Mouse (Mus musculus) forebrain, embryonic 13.5 days (tissue): ENCODE measurements around the gene Slc35b4. TPM values are rescaled to one million over a fixed set of nuclear protein-coding genes. Genes with fewer than 3 reads are reported as not detected.

ENCODE experiments used
- ATAC-seq: fragments of 200-750 bp; cut with Nextera tagmentation; 2 replicates; pipeline ENCODE4 v1.8.0; 2017
- H3K27ac ChIP-seq: fragments of 300-500 bp; sonication (generic); 2 replicates; pipeline ENCODE4 v1.5.1; 2015; ENCODE audit warnings: inconsistent platforms, mild to moderate bottlenecking, moderate library complexity
- H3K27me3 ChIP-seq: fragments of 300-500 bp; sonication (generic); 2 replicates; pipeline ENCODE4 v1.6.1; 2015; ENCODE audit warnings: mild to moderate bottlenecking, inconsistent platforms
- H3K36me3 ChIP-seq: fragments of 300-500 bp; sonication (generic); 2 replicates; pipeline ENCODE4 v1.6.1; 2015; ENCODE audit warnings: mild to moderate bottlenecking, inconsistent platforms; ENCODE audit not compliant: poor library complexity, severe bottlenecking
- H3K4me1 ChIP-seq: fragments of 300-500 bp; sonication (generic); 2 replicates; pipeline ENCODE4 v1.6.1; 2015; ENCODE audit warnings: inconsistent platforms
- H3K4me2 ChIP-seq: fragments of 300-500 bp; sonication (generic); 2 replicates; pipeline ENCODE4 v1.6.1; 2015; ENCODE audit warnings: inconsistent platforms, mild to moderate bottlenecking, moderate library complexity
- H3K4me3 ChIP-seq: fragments of 300-500 bp; sonication (generic); 2 replicates; pipeline ENCODE4 v1.5.1; 2015; ENCODE audit warnings: mild to moderate bottlenecking, inconsistent platforms
- H3K9ac ChIP-seq: fragments of 300-500 bp; sonication (generic); 2 replicates; pipeline ENCODE4 v1.6.1; 2015; ENCODE audit warnings: mild to moderate bottlenecking, inconsistent platforms
- H3K9me3 ChIP-seq: fragments of 300-500 bp; sonication (generic); replicated peaks from 2 replicates; pipeline ENCODE4 v1.6.1; 2016; ENCODE audit warnings: inconsistent platforms
- WGBS: fragments of 180-500 bp; shearing (Covaris S2); methylation state at CpG from one replicate; pipeline ENCODE4 v1.1.7; 2015; 5-methylcytosine and 5-hydroxymethylcytosine counted together
- polyA plus RNA-seq: library from polyadenylated mRNA; unstranded; fragments of >200 nt; fragmentation: Nextera tagmentation; extraction: Ambion mirVana; gene quantifications from 2 replicates; pipeline ENCODE4 v1.2.1, GENCODE M21; 2015

Gene Slc35b4
- polyA plus RNA-seq = 37.9 and 40.9 TPM in 2 replicates

- Histone ChIP-seq H3K4me1 (peaks cover 13% of the 10 kb centered on the region), H3K4me2 (peak within 1 kb of the TSS; percentile 80), H3K36me3 (peaks cover 5% of the 10 kb centered on the region; the same call in 1 of the 2 replicates), H3K4me3 (peak within 1 kb of the TSS; percentile 82), H3K9ac (peak within 1 kb of the TSS; percentile 87), H3K9me3 (no peaks in the 10 kb centered on the region), H3K27ac (peak within 1 kb of the TSS; percentile 60), H3K27me3 (no peaks in the 10 kb centered on the region)
- under 1% methylated on average over 29 of the region's 29 CpGs for WGBS
- ATAC-seq = peak; percentile 100
Measured at GRCm38 (mm10) chr6:34176864-34177247, at the start of gene Slc35b4. Slc35b4 (minus strand) TSS chr6:34177111.

DNA sequence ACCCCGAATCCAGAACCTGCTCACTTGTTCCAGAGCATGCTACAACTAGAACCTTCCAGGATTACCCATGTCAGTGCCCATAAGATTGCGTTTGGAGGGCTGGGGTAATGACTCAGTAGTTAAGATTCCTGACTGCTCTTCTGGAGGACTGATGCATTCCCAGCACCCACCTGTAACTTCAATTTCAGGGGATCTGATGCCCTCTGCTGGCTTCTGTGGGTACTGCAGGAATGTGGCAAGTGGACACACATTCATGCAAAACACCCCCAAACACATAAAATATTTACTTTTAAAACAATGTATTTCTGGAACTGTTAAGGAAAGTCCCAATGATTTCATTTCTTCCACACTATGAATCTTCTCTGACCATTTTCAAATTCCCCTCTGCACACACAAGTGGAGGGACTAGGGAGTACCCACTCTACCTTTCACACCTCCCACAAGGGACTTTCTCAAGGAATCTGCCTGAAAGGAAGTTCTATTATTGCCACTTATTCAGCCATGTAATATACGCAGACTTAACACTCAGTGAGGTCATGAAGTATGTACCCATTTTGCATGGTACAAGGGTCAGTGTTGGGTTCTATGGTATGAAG is 48.2 kb upstream of the Slc35b4 start:
- Histone ChIP-seq H3K4me3 (no peak overlapping the region), H3K9ac (no peak overlapping the region), H3K36me3 (no peaks in the 10 kb centered on the region), H3K27me3 (no peaks in the 10 kb centered on the region), H3K9me3 (peaks cover 6% of the 10 kb centered on the region; the same call in 1 of the 2 replicates), H3K4me2 (no peak overlapping the region), H3K27ac (no peak overlapping the region), H3K4me1 (0 out of 2 replicates have a peak, but pooled peaks cover under 1% of the 10 kb centered on the region)
- no peak for ATAC-seq
- WGBS = 92% methylated on average over 3 of the region's 3 CpGs

- Histone ChIP-seq H3K27ac (no peak overlapping the region), H3K36me3 (no peaks in the 10 kb centered on the region), H3K4me2 (no peak overlapping the region), H3K9ac (no peak overlapping the region), H3K9me3 (no peaks in the 10 kb centered on the region), H3K27me3 (no peaks in the 10 kb centered on the region), H3K4me3 (no peak overlapping the region), H3K4me1 (0 out of 2 replicates have a peak, but pooled peaks cover 6% of the 10 kb centered on the region)
- no peak for ATAC-seq
- 76% methylated on average over 9 of the region's 9 CpGs for WGBS
Measured at GRCm38 (mm10) chr6:34216450-34217319, 39.8 kb upstream of the Slc35b4 start.

GRCm38 (mm10) chr6:34205754-34206153 is 28.8 kb upstream of the Slc35b4 start:
- no peaks in the 10 kb centered on the region for H3K4me1 ChIP-seq
- no peak overlapping the region for H3K9ac ChIP-seq
- no peak overlapping the region for H3K4me2 ChIP-seq
- no peaks in the 10 kb centered on the region for H3K9me3 ChIP-seq
- H3K27me3 ChIP-seq = no peaks in the 10 kb centered on the region
- no peak overlapping the region for H3K4me3 ChIP-seq
- no peaks in the 10 kb centered on the region for H3K36me3 ChIP-seq
- 89% methylated on average over 3 of the region's 3 CpGs for WGBS
- H3K27ac ChIP-seq = no peak overlapping the region
- ATAC-seq = no peak

DNA sequence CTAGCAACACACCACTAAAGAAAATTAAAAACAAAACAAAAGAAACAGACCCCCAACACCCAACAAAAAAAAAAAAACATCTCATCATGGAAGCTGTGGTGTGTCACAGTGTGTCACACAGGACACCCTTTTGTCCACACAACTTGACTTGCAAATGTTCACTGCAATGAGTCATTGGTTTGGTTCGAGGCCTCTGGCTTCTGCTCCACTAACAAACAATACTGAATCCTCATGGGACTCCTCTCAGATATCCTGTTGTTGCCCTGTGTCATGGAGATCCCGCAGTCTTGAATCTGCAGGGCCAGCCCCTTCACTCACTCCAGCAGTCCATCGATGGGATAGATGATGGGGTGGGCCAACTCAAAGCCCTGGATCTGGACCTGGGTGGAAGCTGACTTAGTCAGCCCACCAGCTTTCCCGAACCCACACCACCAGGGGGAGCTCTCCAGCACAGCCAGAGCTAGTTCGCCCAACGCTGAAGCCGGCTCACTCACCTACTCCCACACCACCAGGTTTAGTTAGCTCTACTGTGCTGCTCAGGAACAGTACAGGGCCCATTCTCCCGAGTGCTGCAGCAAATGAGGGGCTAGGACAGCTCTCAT is 28.2 kb upstream of the Slc35b4 start:
- Histone ChIP-seq H3K36me3 (no peaks in the 10 kb centered on the region), H3K4me3 (no peak overlapping the region), H3K4me2 (no peak overlapping the region), H3K27me3 (no peaks in the 10 kb centered on the region), H3K9me3 (no peaks in the 10 kb centered on the region), H3K27ac (no peak overlapping the region), H3K9ac (no peak overlapping the region), H3K4me1 (no peaks in the 10 kb centered on the region)
- ATAC-seq = no peak
- 70% methylated on average over 8 of the region's 8 CpGs for WGBS

- no peak overlapping the region for H3K4me2 ChIP-seq
- H3K27me3 ChIP-seq = no peaks in the 10 kb centered on the region
- H3K9me3 ChIP-seq = no peaks in the 10 kb centered on the region
- no peaks in the 10 kb centered on the region for H3K4me1 ChIP-seq
- H3K4me3 ChIP-seq = no peak overlapping the region
- no peak for ATAC-seq
- WGBS = 63% methylated on average over 7 of the region's 7 CpGs
- H3K27ac ChIP-seq = no peak overlapping the region
- no peaks in the 10 kb centered on the region for H3K36me3 ChIP-seq
- H3K9ac ChIP-seq = no peak overlapping the region
Measured at GRCm38 (mm10) chr6:34203503-34203902, 26.6 kb upstream of the Slc35b4 start.

DNA sequence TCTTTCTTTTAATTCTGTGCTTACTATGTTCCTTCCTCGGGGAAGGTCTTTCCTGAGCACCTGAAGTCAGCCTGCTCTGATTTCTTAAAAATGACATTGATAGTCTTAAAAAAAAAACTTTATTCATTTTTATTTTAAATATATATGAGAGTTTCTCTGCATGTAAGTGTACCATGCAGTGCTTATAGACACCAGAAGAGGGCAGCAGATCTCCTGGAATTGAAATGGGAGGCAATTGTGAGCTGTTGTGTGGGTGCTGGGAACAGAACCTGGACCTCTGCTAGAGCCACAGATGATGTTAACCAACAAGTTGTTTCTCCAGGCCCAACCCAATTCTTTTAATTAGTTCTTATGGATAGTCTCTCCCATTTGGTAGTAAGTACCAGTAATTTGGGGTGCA is 18.1 kb upstream of the Slc35b4 start:
- no peak overlapping the region for H3K4me2 ChIP-seq
- H3K27me3 ChIP-seq = no peaks in the 10 kb centered on the region
- H3K4me1 ChIP-seq = no peaks in the 10 kb centered on the region
- 80% methylated on average over 1 of the region's 1 CpGs for WGBS
- no peak for ATAC-seq
- H3K9me3 ChIP-seq = no peaks in the 10 kb centered on the region
- H3K36me3 ChIP-seq = no peaks in the 10 kb centered on the region
- H3K27ac ChIP-seq = no peak overlapping the region
- H3K4me3 ChIP-seq = no peak overlapping the region
- no peak overlapping the region for H3K9ac ChIP-seq

- Histone ChIP-seq H3K4me1 (no peaks in the 10 kb centered on the region), H3K4me2 (no peak overlapping the region), H3K27me3 (no peaks in the 10 kb centered on the region), H3K27ac (no peak overlapping the region), H3K36me3 (no peaks in the 10 kb centered on the region), H3K9me3 (no peaks in the 10 kb centered on the region), H3K4me3 (no peak overlapping the region), H3K9ac (no peak overlapping the region)
- WGBS = 55% methylated on average over 12 of the region's 12 CpGs
- peak; percentile 91 for ATAC-seq
Measured at GRCm38 (mm10) chr6:34193708-34194475, 17.0 kb upstream of the Slc35b4 start.

DNA sequence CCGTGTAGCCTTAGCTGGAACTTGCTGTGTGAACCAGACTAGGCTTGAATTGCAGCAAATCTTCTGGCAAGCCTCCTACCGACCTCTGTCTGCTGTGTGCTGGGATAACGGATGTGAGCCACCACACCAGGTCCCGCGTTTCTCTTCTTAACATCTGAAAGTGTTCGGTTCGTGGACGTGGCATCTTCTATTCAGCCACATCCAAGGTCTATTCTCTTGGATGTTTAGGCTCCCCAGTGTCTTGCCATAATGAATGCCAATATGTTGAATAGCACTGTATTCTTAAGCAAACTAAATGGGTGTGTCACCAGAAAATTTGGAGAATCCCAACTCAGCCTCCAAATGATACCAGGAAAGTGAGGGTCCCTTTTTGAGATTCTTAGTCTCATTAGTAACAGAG is 14.5 kb upstream of the Slc35b4 start:
- Histone ChIP-seq H3K36me3 (no peaks in the 10 kb centered on the region), H3K27ac (no peak overlapping the region), H3K9me3 (no peaks in the 10 kb centered on the region), H3K4me3 (no peak overlapping the region), H3K4me1 (0 out of 2 replicates have a peak, but pooled peaks cover 2% of the 10 kb centered on the region), H3K4me2 (no peak overlapping the region), H3K9ac (no peak overlapping the region), H3K27me3 (no peaks in the 10 kb centered on the region)
- 83% methylated on average over 8 of the region's 8 CpGs for WGBS
- ATAC-seq = no peak

GRCm38 (mm10) chr6:34189494-34189893 is 12.6 kb upstream of the Slc35b4 start:
- WGBS = 93% methylated on average over 3 of the region's 3 CpGs
- Histone ChIP-seq H3K9me3 (no peaks in the 10 kb centered on the region), H3K27ac (no peak overlapping the region), H3K36me3 (no peaks in the 10 kb centered on the region), H3K4me3 (no peak overlapping the region), H3K27me3 (no peaks in the 10 kb centered on the region), H3K9ac (no peak overlapping the region), H3K4me2 (no peak overlapping the region), H3K4me1 (0 out of 2 replicates have a peak, but pooled peaks cover 2% of the 10 kb centered on the region)
- no peak for ATAC-seq

GRCm38 (mm10) chr6:34187986-34188599 is 11.2 kb upstream of the Slc35b4 start:
- no peak overlapping the region for H3K9ac ChIP-seq
- 0 out of 2 replicates have a peak, but pooled peaks cover 2% of the 10 kb centered on the region for H3K4me1 ChIP-seq
- no peaks in the 10 kb centered on the region for H3K27me3 ChIP-seq
- ATAC-seq = no peak
- no peak overlapping the region for H3K4me3 ChIP-seq
- WGBS = 32% methylated on average over 7 of the region's 7 CpGs
- H3K27ac ChIP-seq = no peak overlapping the region
- no peak overlapping the region for H3K4me2 ChIP-seq
- H3K36me3 ChIP-seq = no peaks in the 10 kb centered on the region
- no peaks in the 10 kb centered on the region for H3K9me3 ChIP-seq
